Mouse (Mus musculus): ENCODE results near the gene Gpc6.

Gpc6 gene

GRCm38 (mm10) chr14:117951686-117952085, 1026.6 kb downstream of the Gpc6 start:
- 23% methylated on average over 5 of the region's 5 CpGs for WGBS

- 82% methylated on average over 3 of the region's 3 CpGs for WGBS
Measured at GRCm38 (mm10) chr14:117956051-117956450, 1030.9 kb downstream of the Gpc6 start.

GRCm38 (mm10) chr14:117958389-117958788, 1033.3 kb downstream of the Gpc6 start:
- 57% methylated on average over 11 of the region's 11 CpGs for WGBS

GRCm38 (mm10) chr14:117961267-117961666, 1036.2 kb downstream of the Gpc6 start:
- WGBS = 51% methylated on average over 6 of the region's 6 CpGs

GRCm38 (mm10) chr14:117961844-117962243, 1036.7 kb downstream of the Gpc6 start:
- 82% methylated on average over 6 of the region's 6 CpGs for WGBS

GRCm38 (mm10) chr14:117962453-117962852, 1037.3 kb downstream of the Gpc6 start:
- 67% methylated on average over 4 of the region's 4 CpGs for WGBS

GRCm38 (mm10) chr14:117972576-117972975, 1047.5 kb downstream of the Gpc6 start:
- WGBS = 83% methylated on average over 5 of the region's 5 CpGs

GRCm38 (mm10) chr14:117981532-117981931, 1056.4 kb downstream of the Gpc6 start:
- WGBS = 58% methylated on average over 10 of the region's 10 CpGs

- 92% methylated on average over 10 of the region's 10 CpGs for whole genome bisulfite sequencing
Measured at GRCm38 (mm10) chr14:117988444-117988843, 1063.3 kb downstream of the Gpc6 start.

- WGBS = 81% methylated on average over 8 of the region's 8 CpGs
Measured at GRCm38 (mm10) chr14:117990203-117990602, 1065.1 kb downstream of the Gpc6 start.

- 74% methylated on average over 8 of the region's 8 CpGs for WGBS
Measured at GRCm38 (mm10) chr14:117992600-117993256, 1067.6 kb downstream of the Gpc6 start.

GRCm38 (mm10) chr14:117993845-117994244, 1068.7 kb downstream of the Gpc6 start:
- WGBS = 93% methylated on average over 6 of the region's 6 CpGs

- 92% methylated on average over 10 of the region's 10 CpGs for WGBS
Measured at GRCm38 (mm10) chr14:118004434-118004833, 1079.3 kb downstream of the Gpc6 start.

- WGBS = 6% methylated on average over 5 of the region's 5 CpGs
Measured at GRCm38 (mm10) chr14:118005697-118006096, 1080.6 kb downstream of the Gpc6 start.

GRCm38 (mm10) chr14:118009541-118009940, 1084.4 kb downstream of the Gpc6 start:
- WGBS = 50% methylated on average over 9 of the region's 9 CpGs

GRCm38 (mm10) chr14:118013237-118013636, 1088.1 kb downstream of the Gpc6 start:
- WGBS = 79% methylated on average over 8 of the region's 8 CpGs

- 74% methylated on average over 5 of the region's 5 CpGs for WGBS
Measured at GRCm38 (mm10) chr14:118019314-118019713, 1094.2 kb downstream of the Gpc6 start.

- WGBS = 66% methylated on average over 10 of the region's 10 CpGs
Measured at GRCm38 (mm10) chr14:118021867-118022543, 1096.9 kb downstream of the Gpc6 start.
